Mouse (Mus musculus) thymus, adult 2 months (tissue): Measurements from ENCODE around the gene Olfr536. TPM values are rescaled to one million over a fixed set of nuclear protein-coding genes. Genes with fewer than 3 reads are reported as not detected.
"Not testable (repeated sequence)": the region's sequence is repeated elsewhere in the genome, so short reads cannot be mapped to it uniquely, and the experiment has no call there.

Experiments
- DNase-seq: peaks from one replicate; pipeline ENCODE4 v3.0.0; 2021
- H3K27ac ChIP-seq: fragments of 200-500 bp; 2 replicates; pipeline ENCODE4 v1.5.1; 2012; ENCODE audit warnings: low read length, control low read depth; ENCODE audit not compliant: control insufficient read depth, insufficient read depth
- H3K27me3 ChIP-seq: fragments of 200-500 bp; 2 replicates; pipeline ENCODE4 v1.6.1; 2012; ENCODE audit warnings: mild to moderate bottlenecking, low read length, moderate library complexity, mixed read lengths; ENCODE audit not compliant: control insufficient read depth, insufficient read depth
- H3K36me3 ChIP-seq: fragments of 200-500 bp; 2 replicates; pipeline ENCODE4 v1.6.1; 2012; ENCODE audit warnings: mild to moderate bottlenecking, low read length, moderate library complexity; ENCODE audit not compliant: control insufficient read depth, insufficient read depth
- H3K4me1 ChIP-seq: fragments of 200-500 bp; replicated peaks from 2 replicates; pipeline ENCODE4 v1.6.1; 2012; ENCODE audit warnings: low read length; ENCODE audit not compliant: control insufficient read depth, insufficient read depth
- H3K4me3 ChIP-seq: fragments of 200-500 bp; 2 replicates; pipeline ENCODE4 v1.5.1; 2012; ENCODE audit warnings: mild to moderate bottlenecking, low read length, control low read depth, moderate library complexity; ENCODE audit not compliant: control insufficient read depth, insufficient read depth
- CTCF ChIP-seq: fragments of 200-500 bp; IDR thresholded peaks from 2 replicates; pipeline ENCODE4 v1.5.1; 2012; ENCODE audit warnings: mild to moderate bottlenecking, control low read depth, low read length, moderate library complexity, borderline replicate concordance; ENCODE audit not compliant: control insufficient read depth, poor library complexity, insufficient read depth; ENCODE audit errors: extremely low read depth
- POLR2A ChIP-seq: fragments of 200-500 bp; IDR thresholded peaks from 2 replicates; pipeline ENCODE4 v1.6.1; 2012; ENCODE audit warnings: mild to moderate bottlenecking, low read length, control low read depth, moderate library complexity; ENCODE audit not compliant: control insufficient read depth, poor library complexity, insufficient read depth; ENCODE audit errors: extremely low read depth
- WGBS: fragments of 180-500 bp; shearing (Covaris S2); methylation state at CpG from one replicate; pipeline ENCODE4 v1.1.7; 2018; 5-methylcytosine and 5-hydroxymethylcytosine counted together
- polyA plus RNA-seq: library from polyadenylated mRNA; depleted of rRNA; stranded (reverse); fragments of >200 nt; gene quantifications from 2 replicates; pipeline ENCODE4 v1.2.3, GENCODE M21; 2012; rRNA removed

Olfr536 gene
- polyA plus RNA-seq, 1 experiment, result not detected

DNA sequence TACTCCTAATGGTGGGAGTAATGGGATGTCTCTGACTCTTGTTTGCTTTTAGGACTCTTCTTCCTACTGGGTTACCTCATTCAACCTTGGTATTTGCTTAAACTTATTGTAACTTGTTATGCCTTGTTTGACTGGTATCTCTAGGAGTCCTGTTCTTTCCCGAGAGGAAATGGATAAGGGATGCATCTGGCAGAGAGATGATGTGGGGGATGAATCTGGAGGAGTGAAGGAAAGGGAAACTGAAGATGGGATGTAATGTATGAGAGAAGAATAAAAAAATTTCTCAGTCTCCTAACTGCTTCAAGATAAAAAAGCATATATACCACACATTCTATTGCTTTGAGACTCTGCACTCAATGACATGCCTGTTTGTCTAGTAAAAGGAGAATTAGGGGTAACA, 29.3 kb downstream of the Olfr536 start:
- WGBS, result 88% methylated on average over 1 of the region's 1 CpGs
- H3K36me3 ChIP-seq, result no peaks in the 10 kb centered on the region
- TF ChIP-seq CTCF, result no peak
- TF ChIP-seq POLR2A, result no peak
- H3K27ac ChIP-seq, result no peak overlapping the region
- no peaks in the 10 kb centered on the region for H3K4me1 ChIP-seq
- DNase-seq, result no peak
- H3K27me3 ChIP-seq, result no peaks in the 10 kb centered on the region
- H3K4me3 ChIP-seq, result no peak overlapping the region

DNA sequence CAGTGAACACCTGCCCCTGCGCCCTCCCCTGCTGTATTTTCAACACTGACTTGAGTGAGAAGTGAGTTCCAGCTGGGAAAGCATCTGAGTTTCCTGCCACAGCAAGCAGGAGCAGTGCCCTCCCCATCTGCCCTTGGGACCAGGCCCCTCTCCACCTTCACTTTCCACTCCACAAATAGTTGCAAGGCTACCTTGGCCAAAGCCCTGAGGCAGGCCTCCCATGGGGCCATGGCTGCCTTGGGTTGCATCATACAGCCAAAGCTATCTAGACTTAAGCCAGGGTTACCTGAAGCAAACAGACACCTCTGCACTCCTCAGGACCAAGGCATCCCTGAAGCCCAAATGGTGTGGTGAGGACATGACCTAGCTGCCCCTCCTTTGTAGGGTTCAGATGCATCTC, 44.1 kb downstream of the Olfr536 start, which contains the start of gene Olfr533:
TSS of gene Olfr533 (plus strand) at position 301 of the 400 bp plus-strand sequence.
- H3K4me3 ChIP-seq, H3K36me3 ChIP-seq, DNase-seq, H3K27me3 ChIP-seq, H3K4me1 ChIP-seq, H3K27ac ChIP-seq: not testable (repeated sequence)
- 100% methylated on average over 1 of the region's 1 CpGs for WGBS

Other genes starting within 250 kb of the Olfr536 start
- 0.03 and 0.16 TPM in 2 replicates for gene Olfr525, start 186.5 kb downstream of the Olfr536 start, polyA plus RNA-seq
- 0.18 TPM in 1 of 2 replicates, not detected in the other for gene Olfr527, start 173.4 kb downstream of the Olfr536 start, polyA plus RNA-seq
- 0.38 and 0.75 TPM in 2 replicates for gene Olfr60, start 145.7 kb downstream of the Olfr536 start, polyA plus RNA-seq
- 0.39 and 0.43 TPM in 2 replicates for gene Olfr530, start 131.1 kb downstream of the Olfr536 start, polyA plus RNA-seq
- gene Olfr531, start 104.5 kb downstream of the Olfr536 start, polyA plus RNA-seq, result 0.06 TPM in 1 of 2 replicates, not detected in the other
- gene Olfr532, start 85.8 kb downstream of the Olfr536 start, polyA plus RNA-seq, result not detected in 2 replicates
- gene Olfr533, start 44.0 kb downstream of the Olfr536 start, polyA plus RNA-seq, result not detected in 2 replicates
- gene Olfr535, start 23.2 kb downstream of the Olfr536 start, polyA plus RNA-seq, result 0.13 TPM in 1 of 2 replicates, not detected in the other
- gene Olfr538, start 60.5 kb upstream of the Olfr536 start, polyA plus RNA-seq, result not detected in 2 replicates
- not detected in 2 replicates for gene Olfr46, start 93.9 kb upstream of the Olfr536 start, polyA plus RNA-seq
- gene Olfr61, start 121.6 kb upstream of the Olfr536 start, polyA plus RNA-seq, result not detected in 2 replicates
- gene Olfr53, start 139.1 kb upstream of the Olfr536 start, polyA plus RNA-seq, result not detected in 2 replicates
- gene Olfr539, start 152.5 kb upstream of the Olfr536 start, polyA plus RNA-seq, result not detected in 2 replicates
- gene Olfr45, start 174.6 kb upstream of the Olfr536 start, polyA plus RNA-seq, result not detected in 2 replicates
- gene Olfr541, start 189.9 kb upstream of the Olfr536 start, polyA plus RNA-seq, result not detected in 2 replicates